Comparison of ENCODE assay signal across 14 mouse cellular contexts in genomic region chr9:66770701-66771100, GRCm38 (mm10). TPM values are rescaled to one million over a fixed set of nuclear protein-coding genes. Genes with fewer than 3 reads are reported as not detected.
"Had no signal": no experiment of that assay in that cellular context is flagged by ENCODE, and none has a peak within 500 bp of the region (broad histone marks: within the 10 kb centered on the region; RNA-seq: fewer than 3 reads in every experiment).

No protein-coding gene starts in this region.

- H3K36me3 ChIP-seq: limb, embryonic 13.5 days; midbrain, embryonic 13.5 days; neural tube, embryonic 15.5 days had no signal

- H3K4me2 ChIP-seq: limb, embryonic 13.5 days; midbrain, embryonic 13.5 days; neural tube, embryonic 15.5 days had no signal

- DNase-seq: left cerebral cortex, postnatal 4 days; lung, adult 18-20 months; lung, postnatal 36 days; right cerebral cortex, adult 18-20 months; right cerebral cortex, postnatal 25 days; thymus, postnatal 14 days had no signal

- H3K4me1 ChIP-seq: limb, embryonic 13.5 days; neural tube, embryonic 15.5 days had no signal

- ATAC-seq: midbrain, embryonic 13.5 days had no signal

- H3K27me3 ChIP-seq: limb, embryonic 13.5 days; midbrain, embryonic 13.5 days; neural tube, embryonic 15.5 days had no signal

- H3K4me3 ChIP-seq: layer of hippocampus, adult 2 months; limb, embryonic 13.5 days; midbrain, embryonic 13.5 days; neural tube, embryonic 15.5 days had no signal

- H3K9me3 ChIP-seq: limb, embryonic 13.5 days; midbrain, embryonic 13.5 days; neural tube, embryonic 15.5 days had no signal

- H3K9ac ChIP-seq: limb, embryonic 13.5 days; liver, embryonic 14.5 days; midbrain, embryonic 13.5 days; neural tube, embryonic 15.5 days had no signal

- H3K27ac ChIP-seq: layer of hippocampus, adult 2 months; limb, embryonic 13.5 days; liver, embryonic 14.5 days; midbrain, embryonic 13.5 days; neural tube, embryonic 15.5 days had no signal

RNA-seq across cellular contexts. Expression of gene Gm10647, which starts 26.1 kb away (rescaled TPM):
- total RNA-seq: megakaryocyte progenitor cell, adult 5-6 weeks had no signal
- polyA plus RNA-seq: small intestine, adult 2 months had no signal

RNA-seq across cellular contexts. Expression of gene Car12, which starts 57.2 kb away (rescaled TPM):
- total RNA-seq: liver, adult 2 months had no signal
- polyA plus RNA-seq: liver, adult 2 months had no signal
